Mouse (Mus musculus) fat pad, adult 2 months (tissue): Measurements from ENCODE around the gene Krtap4-16.
"Not testable (repeated sequence)": the region's sequence is repeated elsewhere in the genome, so short reads cannot be mapped to it uniquely, and the experiment has no call there.

Experiments
- DNase-seq: peaks from one replicate; pipeline ENCODE4 v3.0.0-alpha.2; 2011; ENCODE audit warnings: low read depth, low spot score; ENCODE audit errors: extremely low read depth

Krtap4-16 gene

DNA sequence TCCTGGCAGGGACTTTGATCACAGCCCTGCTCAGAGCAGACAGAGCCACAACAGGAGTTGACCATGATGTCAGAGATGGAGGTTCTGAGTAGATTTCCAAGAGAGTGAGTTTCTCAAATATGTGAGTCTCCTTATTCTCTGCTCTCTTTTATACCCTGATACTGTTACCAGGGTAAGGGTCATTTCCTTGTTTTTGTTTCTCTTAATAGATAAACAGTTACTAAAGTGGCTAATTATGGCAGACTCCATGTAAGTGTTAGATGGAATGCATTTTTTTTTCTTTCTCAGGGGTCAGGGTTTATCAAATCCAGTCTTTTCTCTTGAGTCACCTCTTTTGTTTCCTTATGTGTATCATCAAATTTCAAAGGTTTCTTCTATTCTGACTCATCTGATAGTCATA lies at the start of gene Krtap4-16:
Gene Krtap4-16 (minus strand): TSS at position 101 of the 400 bp plus-strand sequence.
- no peak for DNase-seq

- not testable (repeated sequence) for DNase-seq
Measured at GRCm38 (mm10) chr11:99878887-99879286, 27.5 kb upstream of the Krtap4-16 start, which contains the start of gene Gm11567. Gene Gm11567, plus strand, starts transcription at chr11:99879187.

- DNase-seq: not testable (repeated sequence)
Measured at GRCm38 (mm10) chr11:99873089-99873488, 21.7 kb upstream of the Krtap4-16 start, which contains the start of gene Krtap9-1. Gene Krtap9-1, plus strand, starts transcription at chr11:99873389.

GRCm38 (mm10) chr11:99864176-99864575 lies 12.8 kb upstream of the Krtap4-16 start, which contains the start of gene Gm11559:
Gene Gm11559, plus strand, starts transcription at chr11:99864476.
- not testable (repeated sequence) for DNase-seq

DNA sequence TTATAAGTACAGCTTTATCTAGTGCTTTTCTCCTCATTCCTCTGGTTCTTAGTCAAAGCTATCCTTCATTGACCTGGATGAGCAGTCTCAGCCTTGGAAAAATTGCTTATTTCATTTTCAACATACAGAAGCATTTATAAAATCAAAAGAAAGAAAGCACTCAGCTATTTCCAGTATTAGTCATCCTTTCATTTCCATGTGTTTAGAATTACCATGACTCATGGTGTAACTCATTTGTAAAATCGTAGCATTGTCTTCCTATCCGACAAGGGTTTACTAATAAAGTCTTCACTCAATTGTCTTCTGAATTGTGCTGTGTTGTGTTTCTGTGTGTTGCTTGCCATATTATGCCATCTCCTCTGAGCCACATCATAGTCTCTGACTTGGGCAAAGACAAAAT lies 7.4 kb upstream of the Krtap4-16 start:
- DNase-seq: no peak

- no peak for DNase-seq
Measured at GRCm38 (mm10) chr11:99857617-99858016, 6.2 kb upstream of the Krtap4-16 start, which contains the start of gene Gm11568. Gene Gm11568, plus strand, starts transcription at chr11:99857917.

- DNase-seq: no peak
Measured at GRCm38 (mm10) chr11:99854121-99854520, 2.7 kb upstream of the Krtap4-16 start.

DNA sequence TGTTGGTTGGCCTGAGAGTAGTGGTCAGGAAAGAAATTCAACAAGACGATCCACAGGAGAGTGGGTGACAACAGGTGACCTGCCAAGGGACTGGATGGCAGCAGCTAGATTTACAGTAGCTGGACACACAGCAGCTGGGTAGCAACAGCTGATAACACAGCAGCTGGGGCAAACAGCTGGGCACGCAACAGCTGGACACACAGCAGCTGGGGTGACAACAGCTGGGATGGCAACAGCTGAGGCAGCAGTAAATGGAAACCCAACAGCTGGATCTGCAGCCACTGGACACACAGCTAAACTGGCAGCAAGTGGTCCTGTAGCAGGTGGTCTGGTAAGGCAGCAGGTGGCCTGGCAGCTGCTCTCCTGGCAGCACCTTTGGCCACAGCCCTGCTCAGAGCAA lies 4.7 kb downstream of the Krtap4-16 start:
- no peak for DNase-seq

DNA sequence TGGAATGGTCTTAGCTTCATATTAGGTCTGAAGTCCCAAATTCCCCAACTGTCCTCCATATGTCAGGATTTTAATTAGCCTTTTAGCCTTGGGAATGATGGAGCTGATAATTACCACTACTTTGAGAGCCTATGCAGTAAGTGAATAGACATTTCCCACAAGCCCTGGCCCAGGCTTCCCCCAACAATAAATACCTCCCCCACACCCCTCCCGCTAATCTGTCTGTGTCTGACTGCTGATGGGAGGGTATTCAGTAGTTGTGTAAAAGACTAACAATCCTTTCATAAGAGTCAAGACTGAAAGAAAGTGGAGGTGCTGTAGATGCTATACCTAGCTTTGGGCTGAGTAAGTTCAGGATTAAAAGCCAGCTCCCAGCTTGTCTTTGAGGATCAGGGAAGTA lies 9.2 kb downstream of the Krtap4-16 start:
- DNase-seq: no peak

DNA sequence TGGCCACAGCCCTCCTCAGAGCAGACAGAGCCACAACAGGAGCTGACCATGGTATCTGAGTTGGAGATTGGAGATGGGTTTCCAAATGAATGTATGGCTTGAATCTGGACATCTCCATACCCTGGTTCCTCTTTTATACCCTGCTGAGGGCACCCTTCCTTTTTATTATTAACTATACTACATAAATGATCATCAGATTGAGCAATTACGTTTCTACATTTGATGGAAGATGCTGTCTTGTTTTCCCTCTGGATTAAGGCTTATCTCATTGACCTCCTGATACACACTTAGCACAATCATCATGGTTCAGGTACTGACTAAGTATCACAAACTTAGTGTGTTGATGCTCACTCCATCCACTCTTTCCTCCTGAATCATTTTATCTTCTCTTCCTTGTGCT lies 13.4 kb downstream of the Krtap4-16 start, which contains the start of gene 2300003K06Rik:
Gene 2300003K06Rik (minus strand): TSS at position 101 of the 400 bp plus-strand sequence.
- no peak for DNase-seq

DNA sequence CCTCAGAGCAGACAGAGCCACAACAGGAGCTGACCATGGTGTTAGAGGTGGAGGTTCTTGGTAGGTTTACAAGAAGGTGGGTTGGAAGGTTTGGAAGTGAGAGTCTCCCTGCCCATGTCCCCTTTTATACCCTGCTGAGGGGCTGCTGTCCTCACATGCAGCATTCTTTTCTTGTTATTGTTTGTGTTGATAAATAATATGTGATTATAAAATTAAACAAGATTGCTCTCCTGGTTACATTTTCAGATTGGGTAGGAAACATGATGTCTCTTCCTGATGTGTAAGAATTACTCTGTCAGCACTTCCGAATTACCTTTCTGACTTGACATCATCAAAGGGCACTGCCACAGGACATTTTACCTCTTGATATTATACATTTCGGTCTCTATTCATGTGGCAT lies 35.8 kb downstream of the Krtap4-16 start, which contains the start of gene Gm11564:
Gene Gm11564 (minus strand): TSS at position 101 of the 400 bp plus-strand sequence.
- not testable (repeated sequence) for DNase-seq

DNA sequence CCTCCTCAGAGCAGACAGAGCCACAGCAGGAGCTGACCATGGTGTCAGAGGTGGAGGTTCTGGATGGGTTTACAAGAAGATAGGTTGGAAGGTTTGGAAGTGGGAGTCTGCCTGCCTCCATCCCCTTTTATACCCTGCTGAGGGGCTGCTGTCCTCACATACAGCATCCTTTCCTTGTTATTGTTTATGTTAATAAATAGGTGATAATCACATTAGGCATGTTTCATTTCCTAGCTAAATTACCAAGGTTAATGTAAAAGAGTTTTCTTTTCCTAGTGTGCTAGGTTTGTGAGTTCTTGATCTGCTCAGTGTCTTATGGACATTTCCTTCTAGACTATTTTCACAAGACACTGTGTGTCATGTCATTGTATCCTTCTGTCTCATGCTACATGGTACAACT lies 41.6 kb downstream of the Krtap4-16 start, which contains the start of gene Krtap4-13:
Gene Krtap4-13 (minus strand): TSS at position 101 of the 400 bp plus-strand sequence.
- DNase-seq: not testable (repeated sequence)

- DNase-seq: not testable (repeated sequence)
Measured at GRCm38 (mm10) chr11:99804346-99804745, 47.1 kb downstream of the Krtap4-16 start, which contains the start of gene Gm11554. Gene Gm11554, minus strand, starts transcription at chr11:99804446.
